Mouse (Mus musculus): Measurements from ENCODE around the gene Gpr155. TPM values are rescaled to one million over a fixed set of nuclear protein-coding genes. Genes with fewer than 3 reads are reported as not detected.

Gpr155 gene
- total RNA-seq (2021) = 10 to 100 TPM; 36.2 to 40.1 TPM
- long read RNA-seq, full-length matches to known transcripts = 1 of 29 reads
- long read RNA-seq, partial matches to known transcripts = 1 of 29 reads
- long read RNA-seq, other reads (novel, unspliced or antisense) = 27 of 29 reads

DNA sequence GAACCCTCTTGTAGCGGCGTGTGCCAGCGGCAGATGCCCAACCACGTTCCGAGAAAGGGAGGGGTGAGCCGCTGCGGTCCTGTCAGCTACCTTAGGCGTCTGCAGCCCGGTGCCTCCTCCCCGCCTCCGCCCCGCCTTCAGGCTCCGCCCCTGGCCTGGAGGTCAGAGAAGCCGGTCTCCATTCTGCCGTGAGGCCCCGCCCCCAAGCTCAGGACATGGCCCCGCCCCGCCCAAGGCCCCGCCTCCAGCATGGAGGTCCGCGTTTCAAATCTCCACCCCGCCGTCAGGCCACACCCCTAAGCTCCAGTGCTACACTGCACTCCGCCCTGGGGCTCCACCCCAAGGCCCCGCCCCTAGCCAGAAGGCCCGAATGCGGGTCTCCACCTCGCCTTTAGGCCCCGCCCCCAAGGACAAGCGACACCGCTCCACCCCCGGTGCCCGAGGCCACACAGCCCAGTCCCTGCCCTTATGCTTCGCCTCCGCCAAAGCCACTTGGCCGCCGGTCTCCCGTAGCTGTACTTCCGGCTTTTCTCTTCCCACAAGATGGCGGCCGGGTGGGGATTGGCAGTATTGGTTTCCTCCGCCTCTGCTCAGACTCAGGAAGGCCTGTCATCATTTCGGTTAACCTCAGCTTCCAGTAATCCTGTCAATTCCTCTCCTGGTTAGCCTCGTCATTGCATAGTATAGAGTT lies at the start of gene Gpr155:
Gpr155 (minus strand) TSS at position 217 of the 691 bp plus-strand sequence.
- DNase-seq (ENCODE audit: low spot score in 2 of 2) = peak; percentile 98

DNA sequence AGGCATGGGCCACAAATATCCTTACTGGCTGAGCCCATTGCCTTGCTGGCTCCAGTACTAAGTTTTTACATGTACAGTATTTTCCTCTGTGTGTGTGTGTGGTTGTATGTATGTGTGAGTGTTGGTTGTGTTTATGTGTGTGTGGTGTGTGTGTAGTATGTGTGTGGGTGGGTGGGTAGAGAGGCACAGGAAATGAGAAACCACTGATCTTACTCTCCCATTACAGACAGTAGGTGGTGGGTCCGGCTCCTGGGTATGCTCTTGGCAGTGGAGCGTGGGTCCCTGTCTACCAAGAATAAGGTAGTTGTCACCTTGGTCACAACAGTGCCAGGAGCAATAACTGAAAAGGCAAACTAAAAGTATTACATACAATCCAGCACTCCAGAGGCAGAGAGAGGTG lies 49.5 kb upstream of the Gpr155 start:
- DNase-seq (ENCODE audit: low spot score in 2 of 2) = no peak

DNA sequence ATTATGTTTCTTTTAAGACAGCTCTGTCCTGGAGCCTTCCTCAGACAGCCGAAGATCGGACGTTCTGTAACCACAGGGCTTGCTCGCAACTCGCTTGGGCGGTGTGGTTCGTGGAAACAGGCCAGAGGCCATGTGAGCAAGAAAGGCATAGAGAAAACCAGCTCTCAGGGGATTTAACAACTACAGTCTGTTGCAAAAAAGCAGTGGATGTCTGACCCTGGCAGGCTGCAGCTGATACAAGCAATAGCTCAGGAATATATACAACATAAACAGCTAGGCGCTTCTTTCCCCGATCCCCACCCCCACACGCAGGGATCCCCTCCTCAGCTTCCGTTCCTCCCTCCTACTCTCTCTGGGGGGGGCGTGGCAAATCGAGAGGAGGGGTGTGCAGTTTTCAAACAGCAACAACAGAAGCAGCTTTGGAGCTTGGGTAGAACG lies 45.6 kb upstream of the Gpr155 start:
- peak in 1 of 2 experiments; percentile 35 for DNase-seq (ENCODE audit: low spot score in 2 of 2)

DNA sequence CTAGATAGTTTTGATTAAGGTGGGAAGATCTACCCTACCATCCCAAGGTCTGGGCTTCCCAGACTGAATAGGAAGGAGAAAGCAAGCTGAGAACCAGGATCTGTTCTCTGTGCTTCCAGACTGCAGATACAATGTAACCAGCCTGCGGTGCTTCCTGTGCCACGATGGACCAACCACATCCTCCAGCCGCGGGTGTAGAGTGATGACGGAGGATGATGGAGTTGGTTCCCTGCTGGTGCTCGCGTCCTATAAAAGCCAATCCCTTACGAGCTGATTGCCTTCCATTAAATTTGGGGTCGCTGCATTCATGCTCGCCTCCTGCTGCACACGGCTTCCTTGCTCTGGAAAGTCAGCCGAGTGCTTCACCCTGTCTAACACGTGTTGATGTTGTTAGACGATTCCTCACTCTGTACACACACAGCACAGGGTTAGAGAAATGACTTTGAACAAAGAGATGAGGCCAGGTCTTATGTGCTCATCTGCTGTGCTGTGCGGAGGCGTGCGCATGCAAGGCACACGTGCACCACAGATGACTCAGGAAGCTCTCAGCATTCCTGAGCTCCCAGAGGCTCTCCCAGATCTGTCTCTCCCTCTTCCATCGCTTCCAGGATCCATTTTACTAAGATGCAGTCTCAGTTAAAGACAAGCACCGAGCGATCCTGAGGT lies 42.6 kb upstream of the Gpr155 start:
- DNase-seq (ENCODE audit: low spot score in 2 of 2) = no peak

DNA sequence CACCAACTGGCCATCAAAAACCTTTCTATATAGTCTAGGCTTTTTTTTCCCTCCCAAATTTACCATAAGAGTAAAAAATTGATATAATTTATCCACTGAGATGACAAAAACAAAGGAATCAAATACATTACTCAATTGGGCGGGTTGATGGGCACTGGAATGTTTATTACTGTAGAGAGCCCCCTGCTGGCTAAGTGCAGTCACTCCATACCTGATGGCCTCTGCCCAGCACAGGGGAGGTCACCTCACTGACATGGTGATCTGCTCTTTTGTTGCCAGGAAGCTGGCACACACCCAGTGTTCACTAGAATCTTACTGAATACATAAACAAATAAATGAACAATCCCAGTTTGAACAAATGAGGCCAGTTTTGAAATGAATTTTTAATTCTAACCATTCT lies 40.9 kb upstream of the Gpr155 start:
- DNase-seq (ENCODE audit: low spot score in 2 of 2) = peak in 1 of 2 experiments; percentile 34

DNA sequence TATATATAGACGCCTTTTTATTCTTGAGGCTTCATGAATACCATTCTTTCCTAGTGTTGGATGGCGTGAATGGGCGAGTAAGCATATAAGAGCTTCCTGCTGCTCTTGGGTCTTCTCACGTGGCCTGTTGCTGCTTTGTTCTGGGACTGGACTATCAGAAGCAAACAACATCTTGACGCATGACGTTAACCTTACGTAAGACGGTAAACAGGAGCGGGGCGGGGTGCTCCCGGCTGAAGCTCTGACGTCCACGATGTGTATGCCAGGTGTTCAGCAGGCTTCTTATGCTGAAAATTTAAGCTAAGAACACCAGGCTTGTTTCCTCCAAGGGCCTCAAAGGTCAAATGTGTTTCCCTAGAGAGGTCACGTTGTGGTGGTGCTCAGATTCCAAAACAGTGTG lies 39.5 kb upstream of the Gpr155 start:
- DNase-seq (ENCODE audit: low spot score in 2 of 2) = no peak

DNA sequence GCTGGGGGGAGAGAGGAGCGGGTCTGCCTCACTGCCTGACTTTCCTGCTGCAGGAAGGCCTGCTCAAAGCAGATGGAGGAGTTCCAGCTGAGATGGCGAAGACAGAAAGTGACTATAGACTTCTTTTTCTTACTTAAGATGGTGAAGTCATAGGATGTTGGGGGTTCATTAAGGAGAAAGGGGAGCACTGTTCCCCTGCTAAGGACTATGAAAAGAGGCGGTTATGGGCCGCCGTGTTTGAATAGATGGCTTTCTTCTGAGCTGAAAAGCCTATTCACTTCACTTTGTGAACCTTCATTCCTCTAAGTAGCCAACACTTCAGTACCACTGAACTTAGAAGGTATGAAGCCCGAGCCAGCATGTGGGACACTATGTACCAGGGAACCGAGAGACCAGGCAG lies 33.4 kb upstream of the Gpr155 start:
- no peak for DNase-seq (ENCODE audit: low spot score in 2 of 2)

DNA sequence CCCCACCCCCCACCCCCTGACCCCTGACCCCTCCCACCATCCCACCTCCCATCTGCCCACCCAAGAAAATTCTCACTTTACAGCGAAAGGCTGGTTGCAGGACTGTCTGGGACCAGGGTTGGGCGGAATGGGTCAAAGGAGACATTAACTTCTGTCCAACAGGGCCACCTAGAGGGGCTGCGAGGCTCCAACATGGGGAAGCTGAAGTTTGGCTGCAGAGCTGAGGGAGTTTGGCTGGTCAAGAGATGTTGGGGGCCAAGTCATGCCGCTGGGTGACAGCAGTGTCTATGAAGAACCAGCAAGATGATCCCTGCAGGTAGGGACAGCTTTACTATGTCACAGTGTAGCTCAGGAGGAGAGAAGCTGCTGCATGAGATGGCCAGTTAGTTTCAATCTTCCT lies 32.9 kb upstream of the Gpr155 start:
- DNase-seq (ENCODE audit: low spot score in 2 of 2) = peak; percentile 51 to 59

DNA sequence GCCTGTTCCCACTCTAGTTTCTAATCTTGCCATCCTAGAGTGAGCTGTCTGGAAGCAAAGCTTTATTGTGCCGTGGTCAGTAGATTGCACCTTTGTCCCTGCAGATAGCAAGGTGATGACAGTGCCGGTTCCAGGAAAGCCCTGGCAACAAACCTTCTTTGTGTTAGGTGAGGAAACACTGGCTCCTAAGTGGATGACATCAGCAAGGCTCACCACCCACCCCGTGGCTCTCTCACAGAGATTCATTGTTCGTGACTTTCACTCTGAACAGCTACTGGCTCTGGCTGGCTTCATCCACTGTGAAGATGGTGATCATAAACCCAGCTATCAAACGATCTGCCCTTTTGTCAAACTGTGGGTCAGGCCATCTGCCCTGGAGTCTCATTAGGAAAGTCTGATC lies 29.5 kb upstream of the Gpr155 start:
- no peak for DNase-seq (ENCODE audit: low spot score in 2 of 2)

DNA sequence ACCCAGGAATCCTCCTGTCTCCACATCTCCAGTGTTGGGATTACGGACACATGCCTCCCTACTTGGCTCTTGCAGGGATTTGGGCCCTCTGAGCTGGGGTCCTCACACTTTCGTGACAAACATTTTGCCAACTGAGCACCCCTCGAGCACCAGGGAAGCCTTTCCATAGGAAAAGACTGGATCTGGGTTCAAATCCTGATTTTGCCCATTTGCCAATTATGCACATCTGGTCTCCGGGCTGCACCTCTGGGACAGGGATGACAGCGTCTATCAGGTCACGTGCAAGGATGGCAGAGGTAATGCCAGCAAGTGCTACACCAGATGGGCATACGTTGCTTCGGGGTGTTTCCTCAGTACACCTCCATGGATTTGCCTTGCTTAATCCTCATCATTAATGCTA lies 23.7 kb upstream of the Gpr155 start:
- no peak for DNase-seq (ENCODE audit: low spot score in 2 of 2)

DNA sequence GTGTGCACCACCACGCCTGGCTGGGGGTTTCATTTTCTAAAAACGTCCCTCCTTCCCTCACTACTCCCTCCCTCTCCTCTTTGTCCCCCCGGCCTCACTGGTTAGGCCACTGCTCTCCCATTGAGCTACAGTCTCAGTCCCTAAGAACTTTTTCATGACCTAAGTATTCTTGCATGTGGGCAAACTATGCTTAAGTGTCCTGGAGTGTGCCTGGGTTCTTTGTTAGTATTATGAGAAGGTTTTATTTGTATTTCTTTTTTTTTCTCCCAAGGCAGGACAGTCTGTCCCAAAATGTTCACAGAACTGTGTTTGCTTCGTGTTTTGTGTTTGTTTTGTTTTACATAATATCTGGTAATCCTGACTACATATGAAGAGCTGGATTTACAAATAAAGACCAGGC lies 21.3 kb upstream of the Gpr155 start:
- no peak for DNase-seq (ENCODE audit: low spot score in 2 of 2)

DNA sequence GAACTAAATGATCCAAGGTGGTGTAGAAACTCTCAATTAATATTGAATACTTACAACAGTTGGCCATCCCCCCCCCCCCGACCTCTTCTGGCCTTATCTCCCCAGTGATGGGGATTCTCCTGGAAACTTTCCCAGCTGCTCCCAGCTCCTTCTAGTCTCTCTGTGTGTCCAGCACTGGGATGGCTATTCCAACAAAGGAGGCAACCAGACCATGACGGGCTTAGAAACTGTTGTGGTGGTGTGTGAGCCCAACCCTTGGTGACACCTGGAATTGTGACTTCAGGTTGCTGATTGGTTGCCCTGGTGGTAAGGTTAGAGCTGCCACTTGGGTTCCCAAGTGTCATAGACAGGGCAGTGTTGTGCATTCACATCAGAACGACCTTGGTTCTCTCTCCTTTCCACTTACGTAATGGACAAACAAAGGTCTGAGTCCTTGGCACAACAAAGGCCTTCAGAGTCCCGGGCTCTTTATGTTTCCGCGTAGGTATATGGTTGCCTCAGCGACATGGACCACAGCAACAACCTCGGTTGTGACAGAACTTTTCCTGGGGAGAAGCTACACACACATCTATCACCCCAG lies 20.1 kb upstream of the Gpr155 start:
- no peak for DNase-seq (ENCODE audit: low spot score in 2 of 2)

DNA sequence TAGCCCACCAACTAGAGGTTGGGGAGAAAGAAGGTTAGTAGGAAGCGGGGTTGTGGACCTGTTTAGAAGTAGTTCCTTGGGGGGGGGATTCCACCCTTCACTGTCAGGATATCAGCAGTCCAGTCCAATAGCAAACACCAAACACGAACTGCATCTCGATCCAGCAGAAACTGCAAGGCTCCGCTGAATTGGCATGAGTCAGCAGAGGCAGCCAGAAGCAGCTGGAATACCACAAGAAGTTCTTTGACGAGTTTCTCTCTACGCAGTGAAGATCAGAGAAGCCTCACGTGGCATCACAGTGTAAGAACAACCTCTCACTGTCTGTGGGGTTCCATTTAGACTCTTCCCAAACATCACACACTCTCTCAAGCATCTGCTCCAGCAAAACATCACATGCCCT lies 18.6 kb upstream of the Gpr155 start:
- DNase-seq (ENCODE audit: low spot score in 2 of 2) = no peak

DNA sequence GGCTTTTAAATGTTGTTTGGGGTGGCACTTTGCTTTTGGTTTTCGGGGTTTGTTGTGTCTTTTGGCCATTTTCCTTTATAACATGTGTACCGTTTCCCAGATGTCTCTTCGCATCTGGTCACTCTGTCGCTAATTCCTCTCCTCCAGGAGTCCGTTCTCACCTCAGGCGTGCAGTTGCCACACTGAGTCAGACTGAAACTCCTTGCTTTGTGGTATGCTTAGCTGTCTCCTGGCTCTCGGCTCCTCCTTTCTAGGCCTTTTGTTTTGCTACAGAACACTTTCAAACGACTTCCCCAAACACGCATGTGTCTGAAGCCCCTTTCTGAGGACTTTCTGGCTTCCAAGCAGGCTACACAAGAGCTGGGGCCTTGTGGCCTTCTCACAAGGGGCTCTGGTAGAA lies 18.1 kb upstream of the Gpr155 start:
- no peak for DNase-seq (ENCODE audit: low spot score in 2 of 2)

DNA sequence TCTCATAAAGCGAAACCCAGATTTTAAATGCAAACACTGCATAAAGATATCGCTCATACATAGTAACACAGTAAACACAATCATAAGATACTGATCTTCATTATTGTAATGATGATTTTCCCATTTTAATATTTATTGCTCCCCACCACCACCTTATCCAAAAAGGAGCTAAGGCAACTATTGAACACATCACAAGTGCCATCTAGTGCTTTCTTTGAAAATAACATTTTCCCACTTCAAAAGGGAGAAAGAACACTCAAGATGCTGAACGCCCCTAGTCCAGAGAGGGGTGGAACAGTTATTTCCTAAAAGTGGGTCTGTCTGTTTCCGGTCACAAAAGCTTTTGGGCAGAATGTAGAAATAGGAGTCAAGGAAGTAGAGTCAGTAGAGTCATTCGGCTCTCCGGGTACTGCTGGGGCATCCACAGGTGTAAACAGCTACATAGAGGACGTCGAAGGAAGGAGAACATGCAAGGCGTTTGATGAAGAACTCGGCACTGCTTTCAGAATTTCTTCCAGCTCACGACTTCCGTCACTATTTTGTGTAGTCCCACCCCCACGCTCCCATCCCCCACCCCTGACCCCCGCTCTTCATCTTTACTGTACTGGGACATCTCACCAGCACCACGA lies 17.1 kb upstream of the Gpr155 start:
- DNase-seq (ENCODE audit: low spot score in 2 of 2) = no peak

DNA sequence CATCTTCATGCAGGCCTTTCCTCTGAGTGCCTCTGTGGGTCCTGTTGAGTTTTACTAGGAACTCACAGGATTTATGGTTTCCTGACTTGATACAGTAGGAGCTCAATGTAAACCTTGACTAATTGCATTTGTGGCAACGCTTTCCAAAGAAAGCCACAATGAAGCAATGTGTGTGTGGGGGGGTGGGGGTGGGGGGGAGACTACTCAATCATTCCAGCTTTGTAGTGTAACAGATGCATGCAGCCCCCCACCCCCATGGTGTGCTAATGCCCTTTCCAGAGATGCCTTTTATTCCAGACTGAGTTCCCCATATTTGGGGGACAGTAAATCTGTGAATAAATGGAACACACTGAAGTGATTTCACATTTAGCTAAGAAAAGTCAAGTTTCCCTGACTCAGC lies 15.3 kb upstream of the Gpr155 start:
- DNase-seq (ENCODE audit: low spot score in 2 of 2) = no peak

DNA sequence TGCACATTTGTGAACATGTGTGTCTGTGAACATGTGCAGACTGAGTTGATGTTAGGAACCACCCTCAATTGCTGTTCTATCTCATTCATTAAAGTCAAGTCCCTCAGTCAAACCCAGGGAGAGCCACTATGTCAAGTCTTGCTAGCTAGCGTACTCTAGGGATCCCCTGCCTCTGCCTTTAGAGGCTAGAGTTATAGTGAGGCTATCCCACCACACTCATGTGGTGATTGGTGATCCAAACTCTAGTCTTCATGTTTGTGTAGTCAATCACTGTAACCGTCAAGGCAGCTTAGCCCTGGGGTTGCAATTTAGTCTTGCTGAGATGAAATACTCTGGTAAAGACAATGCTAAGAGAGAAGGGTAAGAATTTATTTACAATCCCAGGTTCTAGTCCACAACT lies 11.1 kb upstream of the Gpr155 start:
- DNase-seq (ENCODE audit: low spot score in 2 of 2) = no peak

DNA sequence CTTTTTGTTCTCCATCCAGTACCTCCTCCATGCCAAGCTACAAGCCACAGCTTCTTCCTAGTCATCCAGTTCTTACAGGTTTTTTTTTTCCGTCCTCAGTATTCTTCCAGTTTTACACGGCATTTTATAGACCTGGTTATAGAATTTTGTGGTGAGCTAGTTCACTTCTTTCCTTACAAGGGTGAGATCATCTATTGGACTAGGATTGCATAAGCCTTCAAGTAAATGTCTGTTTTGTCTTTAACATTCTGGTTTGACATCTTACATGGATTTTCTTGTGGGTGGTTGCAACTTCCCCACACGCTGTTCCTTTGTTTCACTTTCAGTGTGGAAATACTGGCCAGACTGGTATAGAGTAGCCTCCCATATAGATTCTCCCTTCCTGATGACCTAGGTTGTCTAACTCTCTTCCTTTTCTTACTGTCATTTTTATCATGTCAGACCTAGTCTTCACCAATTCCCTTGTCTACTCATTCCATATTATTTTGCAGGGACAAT lies 10.5 kb upstream of the Gpr155 start:
- DNase-seq (ENCODE audit: low spot score in 2 of 2) = no peak

DNA sequence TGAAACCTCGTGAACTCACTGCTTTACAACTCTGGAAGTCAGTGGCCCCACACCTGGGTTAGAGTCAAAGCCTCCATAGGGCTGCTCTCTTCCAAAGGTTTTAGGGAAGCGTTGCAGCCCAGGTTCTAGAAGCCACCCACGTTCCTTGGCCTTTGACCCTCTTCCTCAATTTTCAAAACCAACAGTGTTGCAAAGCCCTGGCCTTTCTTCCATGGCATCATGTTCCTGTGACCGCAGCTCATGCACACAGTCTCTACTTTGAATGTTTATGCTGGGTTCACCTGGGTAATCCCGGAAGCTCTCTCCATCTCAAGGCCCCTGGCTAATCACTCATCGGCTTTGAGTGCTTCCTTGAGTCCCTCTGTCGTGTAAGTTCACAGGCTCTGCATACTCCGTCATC lies 9.1 kb upstream of the Gpr155 start:
- DNase-seq (ENCODE audit: low spot score in 2 of 2) = no peak

DNA sequence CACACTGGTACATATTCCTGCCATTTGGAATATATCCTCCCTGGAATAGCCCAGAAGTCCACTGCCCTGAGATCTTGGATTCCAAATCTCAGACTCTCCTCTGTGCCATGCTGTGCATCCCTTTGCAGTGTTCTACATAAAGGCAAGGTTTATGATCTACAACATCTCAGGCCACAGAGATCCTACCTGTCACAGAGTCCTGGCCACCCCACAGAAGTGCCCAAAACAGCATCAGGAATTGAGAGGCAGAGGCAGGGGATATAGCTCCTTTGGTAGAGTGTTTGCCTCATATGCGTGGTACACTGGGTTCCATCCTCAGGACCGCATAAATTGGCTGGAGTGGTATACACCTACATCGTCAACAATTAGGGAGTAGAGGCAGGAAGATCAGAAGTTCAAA lies 8.1 kb upstream of the Gpr155 start:
- no peak for DNase-seq (ENCODE audit: low spot score in 2 of 2)

DNA sequence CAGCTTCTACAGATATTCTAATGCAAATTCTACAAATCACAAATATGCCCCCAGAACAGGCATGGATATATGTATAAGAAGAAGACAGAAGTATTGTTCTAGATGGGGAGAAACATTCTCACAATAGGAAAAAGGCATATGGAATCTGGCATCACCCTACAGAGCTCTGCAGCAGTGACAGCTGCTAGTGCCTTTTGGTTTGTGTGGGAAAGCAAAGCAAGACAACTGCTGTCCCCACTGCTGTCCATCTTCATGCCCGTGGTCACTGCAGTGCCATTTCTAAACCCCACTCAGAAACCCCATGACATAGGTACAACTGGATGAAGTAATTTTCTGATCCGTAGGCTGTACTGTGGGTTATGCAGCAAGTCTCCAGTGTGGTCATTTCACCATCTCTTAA lies 6.4 kb upstream of the Gpr155 start:
- DNase-seq (ENCODE audit: low spot score in 2 of 2) = no peak

DNA sequence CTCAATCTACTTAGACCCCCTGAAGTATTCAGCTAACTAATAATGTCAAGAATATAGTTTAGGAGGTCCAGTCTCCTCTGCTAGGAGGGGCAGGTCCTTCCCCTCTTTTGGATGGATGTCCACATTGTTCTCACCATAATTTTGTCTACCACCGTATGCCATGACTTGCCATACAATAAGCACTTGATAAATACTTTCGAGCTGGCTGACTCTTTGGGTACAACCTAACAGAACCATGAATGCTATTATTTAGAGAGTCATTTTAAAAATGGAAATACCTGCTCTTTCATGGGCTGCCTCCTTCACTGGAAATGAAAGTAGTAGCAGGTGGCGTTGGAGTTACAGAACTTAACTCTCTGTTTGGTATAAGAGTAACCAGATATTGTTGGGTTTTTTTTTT lies 3.6 kb upstream of the Gpr155 start:
- DNase-seq (ENCODE audit: low spot score in 2 of 2) = no peak
